Mouse (Mus musculus): ENCODE data around the gene Clcn1.

Clcn1 gene

DNA sequence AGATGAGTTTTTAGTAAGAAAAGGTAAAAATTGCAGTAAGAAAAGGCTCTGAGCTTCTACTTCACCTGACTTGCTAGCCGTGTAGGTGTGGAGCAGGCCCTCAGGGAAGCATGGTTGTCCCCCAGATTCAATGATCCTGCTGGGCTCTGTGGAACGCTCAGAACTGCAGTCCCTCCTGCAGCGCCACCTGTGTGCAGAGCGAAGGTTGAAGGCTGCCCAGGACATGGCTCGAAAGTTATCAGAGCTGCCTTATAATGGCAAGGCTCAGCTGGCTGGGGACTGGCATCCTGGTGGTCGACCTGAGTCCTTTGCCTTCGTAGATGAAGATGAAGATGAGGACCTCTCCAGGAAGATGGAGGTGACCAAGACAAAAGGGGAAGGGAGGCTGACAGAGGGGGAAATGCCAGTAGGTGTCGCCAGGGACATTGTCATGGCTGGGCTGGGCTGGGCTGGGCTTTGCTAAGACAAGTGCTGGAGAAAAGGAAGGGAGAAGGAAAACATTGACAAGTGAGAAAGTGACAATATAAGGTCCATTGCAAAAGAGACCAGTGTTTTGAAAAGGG is 23.4 kb downstream of the Clcn1 start:
- no peak for DNase-seq (ENCODE audit: low spot score)

DNA sequence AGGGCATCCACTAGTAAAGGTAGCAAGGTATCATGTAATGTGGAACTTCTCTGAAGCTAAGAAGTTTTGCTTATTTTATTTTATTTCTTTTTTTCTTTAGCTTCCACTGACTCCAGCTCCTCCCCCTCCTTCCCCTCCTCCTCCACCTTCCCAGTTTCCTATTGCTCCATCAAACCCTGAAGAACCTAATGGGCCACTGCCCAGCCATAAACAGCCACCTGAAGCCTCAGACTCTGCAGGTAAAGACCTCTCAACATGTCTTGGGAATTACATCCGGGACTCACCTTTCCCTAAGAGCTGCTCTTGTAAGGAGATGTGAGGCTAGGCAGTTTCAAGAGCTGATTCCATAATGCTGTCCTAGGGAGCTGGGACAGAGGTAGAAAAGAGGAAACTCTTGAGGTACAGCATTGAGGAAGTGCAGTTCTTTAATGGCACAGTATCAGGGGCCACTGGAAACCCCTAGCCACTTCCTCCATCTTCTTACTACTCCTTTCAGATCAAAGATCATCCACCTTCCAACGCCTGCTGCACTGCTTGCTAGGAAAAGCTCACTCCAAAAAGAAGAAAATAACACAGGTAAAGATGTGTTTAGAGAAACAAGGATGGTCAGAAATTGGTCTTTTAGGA is 24.1 kb downstream of the Clcn1 start:
- no peak for DNase-seq (ENCODE audit: low spot score)

DNA sequence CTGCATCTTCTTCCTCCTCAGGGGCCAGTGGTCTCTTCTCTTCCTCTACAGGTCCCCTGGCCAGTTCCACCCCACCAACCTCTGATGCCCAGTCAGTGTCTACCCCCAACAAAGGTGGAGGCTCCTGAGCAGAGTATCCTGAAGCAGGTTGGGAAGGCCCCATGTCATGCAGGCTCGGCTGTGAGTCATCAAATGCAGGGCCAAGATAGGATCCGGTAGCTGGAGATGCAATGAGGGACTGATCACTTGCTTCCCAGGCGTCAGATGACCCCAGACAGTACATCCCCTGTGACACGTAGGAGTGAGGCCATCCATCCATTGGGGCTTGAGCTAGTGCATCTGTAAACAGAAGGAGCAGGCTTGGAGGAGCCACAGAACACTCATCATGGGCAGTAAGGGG is 31.8 kb downstream of the Clcn1 start:
- no peak for DNase-seq (ENCODE audit: low spot score)

DNA sequence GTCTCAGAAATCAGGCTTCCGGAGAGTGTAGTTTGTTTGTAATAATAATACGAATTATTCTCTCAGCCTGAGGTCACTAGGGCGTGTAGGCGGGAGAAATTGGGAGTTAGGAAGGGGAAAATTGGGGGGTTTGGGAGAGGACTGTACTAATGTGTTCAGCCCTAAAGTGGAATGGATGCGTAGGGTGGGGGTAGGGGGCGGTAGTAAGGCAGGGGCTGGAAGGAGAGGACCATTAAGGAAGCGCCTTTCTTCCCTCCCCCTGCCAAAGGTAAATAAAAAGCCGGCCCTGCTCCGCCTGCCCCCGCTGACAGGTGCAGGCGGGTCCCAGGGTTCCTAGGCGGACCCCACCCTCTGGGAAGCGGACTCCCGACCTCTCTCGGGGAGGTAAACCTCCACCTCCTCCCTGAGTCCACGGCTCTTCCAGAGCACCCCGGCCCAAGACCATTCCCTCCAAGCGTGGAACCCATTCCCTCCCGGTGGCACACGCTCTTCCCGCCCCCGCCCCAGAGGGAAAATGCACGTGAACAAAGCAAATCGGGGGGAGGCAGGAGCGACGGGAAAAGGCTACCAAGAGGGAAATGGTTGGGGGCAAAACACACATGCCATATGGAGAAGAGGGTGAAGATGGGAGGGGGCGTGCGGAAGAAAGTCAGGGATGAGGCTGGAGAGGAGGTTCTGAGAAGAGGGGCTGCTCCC is 37.0 kb downstream of the Clcn1 start:
- no peak for DNase-seq (ENCODE audit: low spot score)

DNA sequence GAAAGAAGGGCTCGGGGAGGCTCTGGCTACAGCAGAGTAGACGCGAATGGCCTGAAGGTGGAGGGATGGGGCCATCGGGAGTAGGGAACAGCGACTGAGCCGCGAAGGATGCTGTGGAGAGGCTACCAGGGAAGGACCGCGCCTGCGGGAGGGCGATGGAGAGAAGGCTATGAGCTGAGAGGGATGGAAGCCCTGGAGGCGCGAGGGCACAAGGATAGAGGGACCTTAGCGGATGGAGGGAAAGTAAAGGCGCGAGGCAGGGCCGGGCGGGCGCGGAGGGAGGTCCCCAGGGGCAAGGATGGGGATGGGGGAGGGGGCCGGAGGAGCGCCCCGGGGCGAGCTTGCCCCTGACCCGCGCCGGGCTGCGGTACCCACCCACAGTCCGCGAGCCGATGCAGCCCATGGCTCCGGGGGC is 37.6 kb downstream of the Clcn1 start:
- no peak for DNase-seq (ENCODE audit: low spot score)

DNA sequence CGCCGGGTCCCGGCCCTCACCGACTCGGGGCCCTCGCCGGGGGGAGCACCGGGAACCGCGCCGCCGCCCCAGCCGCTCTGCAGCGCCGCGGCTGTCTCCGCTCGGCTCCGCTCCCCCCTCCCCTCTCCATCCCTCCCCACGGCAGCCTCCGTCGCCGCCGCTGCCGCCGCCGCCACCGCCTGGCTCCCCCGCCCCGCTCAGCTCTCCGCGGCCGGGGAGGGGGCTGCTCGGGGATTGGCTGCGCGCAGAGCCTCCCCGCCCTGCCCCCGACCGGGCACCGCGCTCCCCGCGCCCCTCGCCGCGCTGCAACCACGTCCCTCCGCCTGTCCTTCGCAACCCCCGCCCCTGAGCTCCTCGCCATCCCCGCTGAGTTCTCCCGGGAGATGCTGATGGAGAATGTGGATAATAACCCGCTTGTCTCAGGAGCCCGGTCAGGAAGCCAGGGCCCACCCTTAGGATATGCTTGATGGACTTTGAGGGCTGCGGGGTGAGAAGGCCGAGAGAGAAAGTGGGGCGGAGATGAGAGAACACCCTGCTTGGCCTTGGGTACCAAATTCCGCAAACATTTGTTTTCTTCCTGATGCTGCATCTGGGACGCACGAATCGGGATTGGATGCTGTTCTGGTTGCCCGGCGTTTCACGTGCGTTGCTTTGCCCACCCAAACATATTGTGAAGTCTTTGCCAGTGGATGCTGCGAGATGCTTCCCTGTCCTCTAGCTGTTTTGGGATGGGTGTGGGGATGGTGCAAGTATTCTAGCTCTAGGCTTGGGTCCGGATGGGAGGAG is 38.2 kb downstream of the Clcn1 start, which contains the start of gene Fam131b:
Gene Fam131b (minus strand): TSS at position 162 of the 786 bp plus-strand sequence.
- DNase-seq (ENCODE audit: low spot score): peak; percentile 51

DNA sequence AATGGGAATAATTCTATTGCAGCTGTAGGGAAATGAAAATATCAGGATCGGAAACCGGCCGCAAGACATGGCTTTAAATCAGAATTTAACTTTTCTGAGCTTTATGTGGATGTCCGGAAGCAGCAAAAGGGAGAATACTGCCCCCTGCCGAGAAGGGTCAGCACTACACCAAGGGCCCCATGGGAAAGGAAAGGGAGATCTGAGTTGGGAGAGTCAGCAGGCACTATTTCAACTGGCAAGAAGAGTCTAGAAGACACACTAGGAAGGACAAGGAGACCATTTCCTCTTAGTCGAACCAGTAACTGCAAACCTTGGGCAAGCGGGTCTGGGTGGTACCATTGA is 38.8 kb downstream of the Clcn1 start:
- peak; percentile 77 for DNase-seq (ENCODE audit: low spot score)

DNA sequence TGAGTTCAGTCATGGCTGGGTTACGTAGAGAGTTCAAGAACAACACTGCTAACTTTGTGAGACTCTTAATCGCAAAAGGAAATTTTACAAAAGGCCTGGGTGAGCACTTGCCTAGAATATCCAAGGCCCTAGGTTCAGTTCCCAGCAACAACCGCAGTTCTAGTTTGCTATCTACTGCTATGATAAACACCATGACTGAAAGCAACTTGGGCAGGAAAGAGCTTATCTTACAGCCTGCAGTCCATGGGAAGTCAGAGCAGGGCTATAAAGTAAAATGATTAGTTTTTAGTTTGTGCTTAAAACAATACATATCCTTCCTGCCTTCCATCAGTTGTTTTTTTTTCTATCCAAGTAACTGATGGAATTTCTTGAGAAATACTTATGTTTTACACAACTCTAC is 40.0 kb downstream of the Clcn1 start:
- no peak for DNase-seq (ENCODE audit: low spot score)

DNA sequence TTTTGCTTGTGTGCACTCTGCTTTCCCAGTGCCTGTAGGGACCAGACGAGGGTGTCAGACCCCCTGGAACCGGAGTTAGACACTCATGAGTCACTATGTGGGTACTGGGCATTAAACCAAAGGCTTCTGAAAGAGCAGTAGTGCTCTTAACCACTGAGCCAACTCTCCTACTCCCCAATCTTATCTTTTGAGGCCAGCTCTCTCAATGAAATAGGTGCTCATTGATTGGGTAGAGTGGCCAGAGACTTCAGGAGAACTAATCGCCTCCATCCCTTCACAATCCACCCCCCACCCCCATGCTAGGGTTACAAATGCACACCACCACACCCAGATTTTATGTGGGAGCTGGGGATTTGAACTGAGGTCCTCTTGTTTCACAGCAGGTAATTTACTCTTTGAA is 42.3 kb downstream of the Clcn1 start:
- DNase-seq (ENCODE audit: low spot score): no peak

DNA sequence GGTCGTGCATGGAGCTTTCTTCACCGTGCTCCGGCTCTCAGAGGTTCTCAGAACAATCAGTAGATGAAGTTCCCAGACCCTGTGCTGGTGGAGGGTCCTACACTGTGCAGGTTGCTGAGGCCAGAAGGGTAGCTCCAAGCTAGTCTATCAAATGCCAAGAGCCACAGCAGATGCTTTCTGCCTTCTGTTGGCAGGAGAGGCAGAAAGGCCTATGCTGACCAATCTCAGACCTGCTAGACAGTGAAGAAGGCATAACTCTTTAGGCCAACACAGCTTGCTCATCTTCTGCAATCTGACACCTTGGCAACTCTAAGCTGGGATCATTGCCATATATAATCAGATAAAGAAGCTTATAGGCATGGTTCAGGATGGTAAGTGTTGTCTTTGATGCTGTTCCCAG is 43.7 kb downstream of the Clcn1 start:
- no peak for DNase-seq (ENCODE audit: low spot score)

DNA sequence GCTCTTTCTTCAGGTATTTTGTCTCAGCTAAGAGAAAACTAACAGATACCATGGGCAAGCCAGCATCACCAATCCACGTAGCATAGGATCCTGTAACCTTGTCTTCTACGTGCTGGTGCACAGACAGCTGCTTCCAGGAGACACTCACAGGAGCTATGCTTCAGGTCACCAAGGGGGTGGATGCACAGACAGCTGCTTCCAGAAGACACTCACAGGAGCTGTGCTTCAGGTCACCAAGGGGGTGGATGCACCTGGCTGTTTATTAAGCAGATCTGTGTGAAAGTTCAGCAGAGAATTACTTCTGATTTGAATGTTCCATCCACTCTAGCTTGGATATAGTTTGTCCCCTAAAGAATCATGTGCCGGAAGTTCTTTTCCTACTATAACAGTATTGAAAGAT is 44.5 kb downstream of the Clcn1 start:
- no peak for DNase-seq (ENCODE audit: low spot score)

DNA sequence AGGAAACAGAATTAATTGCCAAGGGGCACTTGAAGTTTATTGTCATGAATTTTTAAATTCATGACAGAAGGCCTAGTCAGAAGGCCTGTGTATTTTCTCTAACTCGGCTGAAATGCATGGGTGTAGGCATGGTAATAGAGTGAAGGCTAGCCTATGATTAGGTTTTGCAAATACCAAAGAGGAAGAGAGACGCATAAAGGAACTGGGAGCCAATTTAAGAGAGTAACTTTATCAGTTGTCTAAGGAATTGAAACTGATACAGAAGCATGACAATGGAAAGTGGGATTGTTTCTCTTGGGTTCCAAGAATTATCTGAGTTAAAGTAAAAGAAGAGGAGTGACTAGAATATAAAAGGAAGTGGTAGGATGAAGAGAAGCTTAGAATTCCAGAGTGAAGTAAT is 52.7 kb downstream of the Clcn1 start:
- DNase-seq (ENCODE audit: low spot score): no peak

DNA sequence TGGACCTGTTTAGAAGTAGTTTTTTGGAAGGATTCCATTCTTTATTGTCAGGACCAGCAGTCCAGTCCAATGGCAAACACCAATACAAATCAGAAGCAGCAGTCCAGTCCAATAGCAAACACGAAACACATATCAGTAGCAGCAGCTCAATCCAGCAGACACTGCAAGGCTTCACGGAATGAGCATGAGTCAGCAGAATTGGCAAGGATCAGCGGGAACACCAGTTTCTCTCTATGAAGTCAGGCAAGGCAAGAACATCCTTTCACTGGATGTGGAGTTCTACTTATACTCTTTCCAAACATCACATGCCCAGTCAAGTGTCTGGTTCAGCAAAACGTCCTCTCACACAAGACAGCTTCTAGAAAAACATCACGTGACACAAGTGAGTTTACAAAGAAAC is 53.5 kb downstream of the Clcn1 start:
- DNase-seq (ENCODE audit: low spot score): no peak

DNA sequence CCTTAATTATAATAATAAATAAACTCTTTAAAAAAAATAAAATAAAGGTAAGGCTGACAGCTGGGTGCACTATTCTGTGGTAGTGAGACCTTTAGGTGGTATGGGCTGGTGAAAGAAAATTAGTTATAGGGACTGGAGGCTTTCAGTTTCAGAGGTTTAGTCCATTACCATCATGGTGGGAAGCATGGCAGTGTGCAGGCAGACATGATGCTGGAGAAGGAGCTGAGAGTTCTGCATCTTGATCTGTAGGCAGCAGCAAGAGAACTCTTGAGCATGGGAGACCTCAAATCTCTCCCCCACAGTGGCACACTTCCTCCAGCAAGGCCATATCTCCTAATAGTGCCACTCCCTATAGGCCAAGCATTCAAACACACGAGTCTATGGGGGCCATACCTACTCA is 55.7 kb downstream of the Clcn1 start:
- no peak for DNase-seq (ENCODE audit: low spot score)

DNA sequence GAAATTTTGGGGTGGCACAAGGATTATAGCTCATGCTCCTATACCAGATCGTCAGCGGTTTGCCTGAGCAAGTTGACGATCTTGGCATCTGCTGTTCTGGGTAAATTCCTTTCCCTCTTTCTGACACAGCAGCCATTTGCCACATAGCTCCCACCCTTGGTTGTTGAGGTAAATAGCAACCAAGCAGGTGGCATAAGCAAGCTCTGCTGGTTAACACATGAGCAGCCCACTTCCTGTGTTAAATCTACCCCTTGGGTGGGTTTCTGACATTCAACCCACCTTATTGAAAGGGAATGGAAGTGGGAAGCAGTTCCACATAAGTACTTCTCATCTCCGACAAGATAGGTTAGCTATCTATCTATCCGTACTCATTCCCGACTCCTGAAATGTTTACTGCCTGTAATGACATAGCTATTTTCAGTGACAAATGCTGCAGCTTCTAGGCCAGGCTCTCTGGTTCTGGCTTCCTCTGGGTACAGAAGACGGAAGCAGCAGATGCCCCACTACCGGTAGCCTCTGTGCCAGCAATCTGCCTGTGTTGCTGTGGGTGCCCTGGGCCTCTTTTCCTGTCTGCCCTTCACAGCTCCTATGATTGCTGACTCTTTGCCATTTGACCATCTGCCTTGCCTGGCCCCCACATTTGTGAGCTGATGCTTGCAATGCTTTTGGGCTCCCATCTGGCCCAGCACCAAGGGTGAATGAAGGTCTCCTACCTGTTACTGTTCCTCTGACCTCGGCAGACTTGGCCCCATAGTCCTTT is 57.1 kb downstream of the Clcn1 start:
- DNase-seq (ENCODE audit: low spot score): no peak

DNA sequence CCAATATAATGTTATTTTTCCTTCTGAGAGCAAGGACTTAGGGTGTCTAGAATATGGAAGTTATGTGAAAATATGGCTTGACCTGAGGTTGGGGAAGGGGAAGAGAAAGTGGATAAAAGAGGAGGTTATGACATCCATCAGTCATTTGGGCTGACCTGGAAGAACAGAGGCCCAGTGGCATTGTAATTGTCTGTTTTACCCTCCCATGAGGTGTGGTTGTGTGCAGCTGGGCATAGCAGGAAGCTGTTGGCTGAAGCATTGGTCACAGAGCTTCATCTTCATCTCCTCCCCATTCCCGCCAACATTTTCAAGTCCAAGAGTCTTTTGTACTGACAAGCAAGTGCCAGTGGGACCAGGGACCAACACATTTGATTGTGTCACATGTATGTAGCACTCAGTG is 57.8 kb downstream of the Clcn1 start:
- no peak for DNase-seq (ENCODE audit: low spot score)

DNA sequence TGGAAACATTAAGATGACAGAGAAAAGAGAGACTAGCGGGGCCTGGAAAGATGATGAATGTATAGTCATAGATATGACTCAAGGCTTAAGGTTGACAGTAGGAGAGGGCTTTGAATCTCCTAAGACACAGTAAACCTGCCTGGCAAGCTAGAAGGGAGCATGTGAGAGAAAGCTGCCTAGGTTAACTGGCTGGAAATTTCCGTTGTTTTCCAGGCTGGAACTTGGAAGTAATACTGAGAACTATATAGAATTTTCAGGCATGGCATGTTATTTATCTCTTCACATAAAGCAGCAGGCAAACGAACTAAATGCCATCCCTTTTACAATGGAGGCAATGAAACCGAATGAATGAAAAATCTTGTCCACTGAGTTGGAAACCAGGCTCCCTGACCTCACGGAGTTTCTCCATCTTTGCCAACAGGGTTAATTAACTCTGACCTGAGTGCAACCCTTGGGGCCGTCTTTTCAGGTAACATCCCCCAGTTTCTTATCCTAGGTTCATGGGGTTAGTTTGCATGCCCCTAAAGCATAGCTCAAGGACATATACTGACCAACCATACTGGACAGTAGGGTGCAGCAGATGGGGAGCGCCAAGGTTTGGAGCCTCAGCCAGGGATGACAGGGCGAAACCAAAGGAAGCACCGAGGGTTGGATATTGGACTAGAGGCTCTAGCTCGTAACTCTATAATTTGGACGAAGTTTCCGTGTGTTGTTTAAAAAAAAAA is 62.0 kb downstream of the Clcn1 start:
- no peak for DNase-seq (ENCODE audit: low spot score)

DNA sequence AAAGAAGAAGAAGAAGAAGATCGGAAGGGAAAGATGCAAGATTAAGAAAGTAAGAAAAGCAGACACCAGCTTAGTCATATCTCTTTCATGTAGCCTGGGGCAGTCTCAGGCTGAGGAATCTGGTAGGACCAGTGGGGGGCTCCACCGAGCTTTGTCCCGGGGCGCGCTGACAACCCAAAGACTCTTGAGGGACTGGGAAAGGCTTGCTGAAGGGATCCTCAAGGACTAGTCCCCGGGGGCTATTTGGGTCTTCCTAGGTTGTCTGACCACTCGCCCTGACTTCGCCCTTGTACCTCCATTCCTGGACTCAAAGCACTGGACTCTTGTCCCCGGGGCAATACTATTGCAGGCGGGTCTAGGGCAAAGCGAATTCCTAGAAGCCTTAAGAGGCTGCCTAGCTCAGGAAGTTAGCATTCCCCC is 62.5 kb downstream of the Clcn1 start:
- peak; percentile 63 for DNase-seq (ENCODE audit: low spot score)

DNA sequence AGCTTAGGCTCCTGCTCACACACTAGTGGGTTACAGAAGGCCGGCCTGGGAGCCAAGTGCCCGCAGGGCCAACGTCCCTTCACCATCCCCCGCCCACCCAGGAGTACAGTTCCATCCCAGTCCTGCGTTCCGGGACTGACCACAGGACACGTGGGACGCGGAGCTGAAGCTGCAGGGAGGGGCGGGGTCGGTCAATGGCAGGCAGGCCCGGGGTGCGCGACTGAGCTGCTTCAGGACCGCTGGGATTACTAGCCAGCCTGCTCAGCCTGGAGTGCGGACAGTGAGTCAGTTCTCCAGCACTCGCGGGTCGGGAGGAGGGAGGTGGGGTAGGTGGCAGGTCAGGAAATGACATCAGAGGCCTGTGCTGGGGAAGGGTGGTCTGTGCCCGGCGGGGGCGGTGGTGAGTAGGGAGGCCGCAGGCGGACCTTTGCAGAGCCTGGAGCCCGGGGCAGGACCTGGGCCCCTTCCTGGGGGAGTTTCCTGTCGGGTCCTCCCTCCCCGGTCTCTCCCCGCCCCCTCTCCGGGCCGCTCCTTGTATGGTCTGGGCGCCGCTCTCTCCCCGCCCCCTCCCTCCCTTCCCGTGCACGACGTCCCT is 63.0 kb downstream of the Clcn1 start, which contains the start of gene Zyx:
Gene Zyx (plus strand): TSS at position 205 of the 595 bp plus-strand sequence.
- peak; percentile 82 for DNase-seq (ENCODE audit: low spot score)

DNA sequence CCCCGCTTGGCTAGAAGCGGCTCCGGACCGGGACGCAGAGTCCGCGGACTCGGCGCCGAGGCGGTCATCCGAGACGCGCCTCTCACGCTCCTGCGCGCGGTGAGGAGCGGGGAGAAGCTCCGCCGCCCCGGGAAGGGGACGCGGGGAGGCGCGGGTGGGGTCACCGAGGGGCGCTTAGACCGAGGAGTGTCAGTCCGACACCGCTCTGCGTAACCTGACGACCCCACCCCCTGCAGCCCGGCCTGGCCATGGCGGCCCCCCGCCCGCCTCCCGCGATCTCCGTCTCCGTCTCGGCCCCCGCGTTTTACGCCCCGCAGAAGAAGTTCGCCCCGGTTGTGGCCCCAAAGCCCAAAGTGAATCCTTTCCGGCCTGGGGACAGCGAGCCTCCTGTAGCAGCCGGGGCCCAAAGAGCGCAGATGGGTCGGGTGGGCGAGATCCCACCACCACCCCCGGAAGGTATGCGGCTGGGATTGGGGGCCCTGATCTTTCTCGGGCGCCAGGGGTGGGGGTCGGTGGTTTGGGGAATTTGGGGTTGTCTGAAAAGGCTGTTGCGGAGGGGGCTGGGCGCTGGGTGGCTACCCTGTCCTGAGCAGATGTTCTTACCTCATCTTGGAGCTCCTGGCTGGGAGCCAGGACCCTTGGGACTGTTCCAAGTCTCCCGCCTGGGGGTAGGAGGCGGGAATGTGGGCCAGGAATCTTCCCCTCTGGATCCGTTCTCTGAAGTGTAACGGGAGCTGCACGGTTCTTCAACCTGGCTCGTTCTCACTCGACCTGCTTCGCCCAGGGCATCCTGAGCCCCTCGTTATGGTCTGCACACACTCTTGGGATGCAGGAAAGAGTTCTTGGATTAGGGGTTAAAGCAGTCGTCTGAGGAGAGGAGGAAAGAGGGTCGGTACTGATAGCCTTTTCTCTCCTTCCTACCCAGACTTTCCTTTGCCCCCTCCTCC is 63.8 kb downstream of the Clcn1 start:
- peak; percentile 59 for DNase-seq (ENCODE audit: low spot score)
